Mouse (Mus musculus) kidney, postnatal 25 days (tissue): Measurements from ENCODE around the gene Rapgef4.
A peak's percentile ranks its signal among the peaks of the same experiment; 100 is the strongest.
"Not testable (repeated sequence)": the region's sequence is repeated elsewhere in the genome, so short reads cannot be mapped to it uniquely, and the experiment has no call there.

Experiments used
- DNase-seq, 2 experiments: peaks; one replicate each; pipeline ENCODE4 v3.0.0; 2021; ENCODE audit warnings: mixed read lengths in 2 of 2

The Rapgef4 gene

GRCm38 (mm10) chr2:72029586-72030144, 48.6 kb downstream of the Rapgef4 start:
- DNase-seq, result no peak

GRCm38 (mm10) chr2:72031717-72032116, 50.7 kb downstream of the Rapgef4 start:
- no peak for DNase-seq

GRCm38 (mm10) chr2:72035616-72036015, 54.6 kb downstream of the Rapgef4 start:
- peak in 1 of 2 experiments; percentile 31 for DNase-seq

- no peak for DNase-seq
Observed at GRCm38 (mm10) chr2:72037357-72037756, 56.3 kb downstream of the Rapgef4 start.

- DNase-seq, result peak; percentile 69 to 88
Observed at GRCm38 (mm10) chr2:72038235-72038634, 57.2 kb downstream of the Rapgef4 start.

- peak; percentile 29 to 49 for DNase-seq
Observed at GRCm38 (mm10) chr2:72038651-72039251, 57.7 kb downstream of the Rapgef4 start.

- no peak for DNase-seq
Observed at GRCm38 (mm10) chr2:72039522-72040045, 58.5 kb downstream of the Rapgef4 start.

- DNase-seq, result no peak
Observed at GRCm38 (mm10) chr2:72041087-72041486, 60.0 kb downstream of the Rapgef4 start.

GRCm38 (mm10) chr2:72042093-72042492, 61.1 kb downstream of the Rapgef4 start:
- DNase-seq, result no peak

- peak in 1 of 2 experiments; percentile 26 for DNase-seq
Observed at GRCm38 (mm10) chr2:72044191-72044590, 63.2 kb downstream of the Rapgef4 start.

GRCm38 (mm10) chr2:72045024-72045423, 64.0 kb downstream of the Rapgef4 start:
- no peak for DNase-seq

- DNase-seq, result no peak
Observed at GRCm38 (mm10) chr2:72045659-72046058, 64.6 kb downstream of the Rapgef4 start.

- DNase-seq, result no peak
Observed at GRCm38 (mm10) chr2:72050451-72050850, 69.4 kb downstream of the Rapgef4 start.

GRCm38 (mm10) chr2:72054280-72054679, 73.2 kb downstream of the Rapgef4 start:
- peak; percentile 53 to 71 for DNase-seq

- DNase-seq, result peak; percentile 61 to 68
Observed at GRCm38 (mm10) chr2:72054736-72055135, 73.7 kb downstream of the Rapgef4 start.

GRCm38 (mm10) chr2:72055476-72055875, 74.4 kb downstream of the Rapgef4 start:
- no peak for DNase-seq

GRCm38 (mm10) chr2:72056081-72056874, 75.2 kb downstream of the Rapgef4 start:
- peak; percentile 45 to 75 for DNase-seq

GRCm38 (mm10) chr2:72062931-72063330, 81.9 kb downstream of the Rapgef4 start:
- DNase-seq, result no peak

GRCm38 (mm10) chr2:72068505-72068904, 87.5 kb downstream of the Rapgef4 start:
- no peak for DNase-seq

- DNase-seq, result peak; percentile 56 to 77
Observed at GRCm38 (mm10) chr2:72070086-72070485, 89.0 kb downstream of the Rapgef4 start.

GRCm38 (mm10) chr2:72073121-72073520, 92.1 kb downstream of the Rapgef4 start:
- not testable (repeated sequence) for DNase-seq

- DNase-seq, result no peak
Observed at GRCm38 (mm10) chr2:72074999-72075561, 94.0 kb downstream of the Rapgef4 start.

- no peak for DNase-seq
Observed at GRCm38 (mm10) chr2:72077490-72078139, 96.6 kb downstream of the Rapgef4 start.
